Mouse (Mus musculus) right cerebral cortex, adult 2 months (tissue): ENCODE results near the gene Plekhb2.

ENCODE experiments used
- DNase-seq, 2 experiments: peaks; one replicate each; pipeline ENCODE4 v3.0.0; 2021 to 2022; ENCODE audit warnings: low spot score in 2 of 2

Gene Plekhb2

DNA sequence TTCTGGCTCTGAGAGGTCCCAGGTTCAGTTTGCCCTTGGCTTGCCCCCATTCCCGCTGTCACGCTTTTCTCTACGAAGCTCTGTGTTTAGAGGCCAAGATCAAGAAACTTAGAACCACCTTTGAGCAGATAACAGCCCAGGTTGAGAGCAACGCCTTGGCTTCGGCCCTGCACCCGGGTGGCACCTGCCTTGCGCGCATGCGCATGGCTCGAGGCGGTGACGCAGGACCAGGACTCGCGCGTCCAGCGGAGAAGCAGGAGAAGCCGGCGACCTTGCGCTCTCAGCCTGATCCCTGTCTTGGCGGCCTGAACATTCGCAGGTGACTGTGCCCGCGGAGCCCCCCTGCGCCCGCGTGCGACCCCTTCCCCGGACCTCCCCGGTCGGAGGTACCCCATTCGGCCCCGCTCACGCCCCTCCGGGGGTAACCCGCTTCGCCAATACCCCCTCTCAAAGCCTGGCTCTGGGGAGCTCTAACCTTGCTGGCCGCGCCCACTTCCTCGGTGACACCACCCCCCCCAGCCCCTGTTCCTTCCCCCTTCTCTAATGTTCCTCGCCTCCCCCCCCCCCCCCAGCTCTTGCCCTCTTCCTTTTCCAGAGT, at the start of gene Plekhb2:
Gene Plekhb2, plus strand, starts transcription at position 232 of the 598 bp plus-strand sequence.
- DNase-seq, result peak; percentile 86 to 88

DNA sequence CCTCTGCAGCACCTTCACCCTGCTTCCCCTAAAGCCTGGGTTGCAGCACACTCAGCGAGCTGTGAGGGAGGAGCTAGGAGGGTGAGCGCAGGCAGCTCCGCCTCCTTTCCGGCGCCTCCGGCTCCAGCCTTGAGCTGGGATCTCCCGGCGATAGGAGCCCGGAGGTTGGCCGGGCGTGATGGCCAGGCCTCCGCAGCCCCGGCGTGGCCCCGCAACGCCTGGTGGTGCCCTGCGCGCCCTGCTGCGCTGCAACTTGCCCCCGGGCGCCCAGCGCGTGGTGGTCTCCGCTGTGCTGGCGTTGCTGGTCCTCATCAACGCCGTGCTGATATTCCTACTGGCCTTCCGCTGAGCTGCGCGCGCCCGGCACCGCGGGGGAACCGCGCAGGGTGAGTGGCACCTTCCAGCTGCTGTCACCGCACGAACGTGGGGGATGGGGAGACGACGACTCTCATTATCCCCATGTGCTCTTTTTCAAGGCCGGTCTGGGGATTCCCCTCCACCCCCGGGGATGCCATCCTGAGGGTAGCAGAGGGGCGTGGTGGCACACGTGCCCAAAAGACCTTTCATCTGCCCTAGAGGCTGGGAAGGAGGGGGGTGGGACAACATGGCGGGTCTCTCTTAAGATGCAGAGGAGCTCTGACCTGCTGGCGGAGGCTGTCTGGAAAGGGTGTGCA, 48.0 kb upstream of the Plekhb2 start:
- peak in 1 of 2 experiments; percentile 70 for DNase-seq

DNA sequence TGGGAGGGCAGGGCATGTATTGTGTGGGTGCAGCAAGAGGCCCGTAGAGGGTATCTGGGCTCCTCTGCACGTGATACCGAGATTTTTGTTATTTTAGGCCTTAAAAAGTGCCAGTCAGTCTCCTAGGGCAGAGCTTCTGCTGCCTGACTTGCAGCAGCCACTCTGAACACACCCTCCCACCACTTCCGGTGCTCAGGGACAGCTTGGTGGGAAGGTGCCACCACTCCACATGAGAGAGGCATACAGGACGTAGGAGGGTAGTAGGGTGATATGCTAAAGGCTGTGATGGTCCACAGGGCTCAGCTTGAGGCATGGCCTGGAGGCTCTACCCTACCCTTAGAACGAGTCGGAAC, 47.5 kb upstream of the Plekhb2 start:
- peak; percentile 78 to 81 for DNase-seq

DNA sequence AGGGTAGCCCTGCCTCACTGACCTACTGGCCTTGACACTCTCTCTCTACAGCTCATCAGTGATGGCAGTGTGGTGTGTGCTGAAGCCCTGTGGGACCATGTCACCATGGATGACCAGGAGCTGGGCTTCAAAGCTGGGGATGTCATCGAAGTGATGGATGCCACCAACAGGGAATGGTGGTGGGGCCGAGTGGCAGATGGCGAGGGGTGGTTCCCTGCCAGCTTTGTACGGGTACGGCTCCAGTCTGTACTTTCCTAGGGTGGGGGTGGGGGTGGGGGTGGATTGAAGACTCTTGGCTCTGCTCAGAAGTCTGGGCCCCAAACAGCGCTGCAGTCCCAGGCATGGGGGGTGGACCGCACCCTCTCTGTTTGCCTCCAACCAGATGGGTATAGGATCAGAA, 44.9 kb upstream of the Plekhb2 start:
- peak in 1 of 2 experiments; percentile 2 for DNase-seq

DNA sequence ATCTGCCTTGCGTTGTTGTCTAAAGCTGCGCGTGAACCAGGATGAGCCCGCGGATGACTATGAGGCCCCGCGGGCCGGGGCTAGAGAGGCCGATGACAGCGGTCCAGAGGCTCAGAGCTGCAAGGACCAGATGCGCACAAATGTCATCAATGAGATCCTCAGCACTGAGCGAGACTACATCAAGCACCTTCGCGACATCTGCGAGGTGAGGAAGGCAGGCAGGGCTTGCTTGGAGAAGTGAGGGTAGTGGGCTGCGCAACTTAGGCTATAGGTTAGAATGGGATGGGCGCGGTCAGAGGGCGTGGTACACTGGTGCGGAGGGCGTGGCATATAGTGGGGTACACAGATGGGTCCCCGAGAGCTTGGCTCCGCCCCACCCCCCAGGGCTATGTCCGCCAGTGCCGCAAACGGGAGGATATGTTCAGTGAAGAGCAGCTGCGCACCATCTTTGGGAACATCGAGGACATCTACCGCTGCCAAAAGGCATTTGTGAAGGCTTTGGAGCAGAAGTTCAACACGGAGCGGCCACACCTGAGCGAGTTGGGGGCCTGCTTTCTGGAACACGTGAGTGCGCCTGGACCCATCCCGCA, 43.8 kb upstream of the Plekhb2 start:
- DNase-seq, result no peak

DNA sequence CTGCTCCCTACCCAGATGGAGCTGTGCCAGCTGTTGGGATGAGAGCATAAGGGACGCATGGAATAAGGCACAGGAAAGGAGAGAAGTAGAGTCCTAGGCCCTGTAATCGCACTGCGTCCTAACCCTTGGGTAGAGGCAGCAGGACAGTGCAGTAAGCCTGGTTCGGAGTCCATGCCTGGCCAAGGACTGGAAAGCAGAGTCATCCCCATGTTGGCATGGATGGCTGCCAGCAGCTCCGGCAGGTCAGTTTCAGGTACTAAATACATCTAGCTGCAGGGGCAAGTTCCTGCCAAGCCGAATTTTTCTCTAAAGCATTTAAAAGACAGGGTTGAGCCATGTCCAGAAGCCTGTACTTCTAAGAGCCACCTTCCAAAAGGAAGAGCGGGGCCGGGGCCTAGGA, 41.3 kb upstream of the Plekhb2 start:
- DNase-seq, result no peak

DNA sequence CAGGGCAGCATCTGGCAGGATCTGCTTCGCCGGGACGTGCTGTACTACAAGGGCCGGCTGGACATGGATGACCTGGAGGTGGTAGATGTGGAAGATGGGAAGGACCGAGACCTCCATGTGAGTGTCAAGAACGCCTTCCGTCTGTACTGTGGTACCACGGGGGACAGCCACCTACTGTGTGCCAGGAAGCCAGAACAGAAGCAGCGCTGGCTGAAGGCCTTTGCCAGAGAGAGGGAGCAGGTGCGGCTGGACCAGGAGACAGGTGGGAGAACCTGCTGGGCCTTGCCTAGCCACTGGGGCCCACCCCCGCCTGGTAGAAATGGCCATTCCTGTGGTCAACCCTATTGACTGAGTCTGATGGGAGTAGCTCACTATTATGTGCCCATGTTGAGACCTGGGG, 39.5 kb upstream of the Plekhb2 start:
- no peak for DNase-seq

DNA sequence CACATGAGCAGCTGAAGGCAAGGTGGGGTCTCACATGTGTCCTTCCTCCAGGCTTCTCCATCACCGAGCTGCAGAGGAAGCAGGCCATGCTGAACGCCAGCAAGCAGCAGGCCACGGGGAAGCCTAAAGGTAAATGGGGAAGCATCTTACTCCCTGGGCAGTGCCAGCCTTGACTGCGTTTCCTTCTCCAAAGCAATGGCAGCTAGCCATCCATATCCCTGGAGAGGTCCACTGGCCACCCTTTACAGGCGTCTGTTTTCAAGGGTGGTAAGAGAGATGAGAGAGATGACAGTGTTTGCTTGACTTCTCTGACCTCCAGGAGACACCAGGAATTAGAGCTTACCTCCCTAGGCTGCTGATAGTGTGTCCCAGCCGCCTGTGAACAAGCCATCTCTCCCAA, 38.7 kb upstream of the Plekhb2 start:
- DNase-seq, result no peak

DNA sequence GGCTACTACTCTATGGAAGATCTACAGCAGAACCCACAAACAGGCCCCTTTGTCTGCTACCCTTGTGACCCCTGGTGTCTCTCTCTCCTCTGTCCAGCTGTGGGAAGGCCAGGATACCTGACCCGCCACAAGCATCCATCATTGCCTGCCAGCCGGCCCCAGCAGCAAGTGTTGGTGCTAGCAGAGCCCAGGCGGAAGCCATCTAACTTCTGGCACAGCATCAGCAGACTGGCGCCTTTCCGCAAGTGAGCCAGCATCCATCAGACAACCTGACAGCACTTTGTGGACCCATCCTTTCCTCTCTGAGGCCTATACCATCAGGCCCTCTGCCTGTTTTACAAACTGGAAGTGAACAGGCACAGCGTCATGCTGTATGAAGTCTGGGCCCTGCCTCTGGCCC, 38.2 kb upstream of the Plekhb2 start:
- no peak for DNase-seq

DNA sequence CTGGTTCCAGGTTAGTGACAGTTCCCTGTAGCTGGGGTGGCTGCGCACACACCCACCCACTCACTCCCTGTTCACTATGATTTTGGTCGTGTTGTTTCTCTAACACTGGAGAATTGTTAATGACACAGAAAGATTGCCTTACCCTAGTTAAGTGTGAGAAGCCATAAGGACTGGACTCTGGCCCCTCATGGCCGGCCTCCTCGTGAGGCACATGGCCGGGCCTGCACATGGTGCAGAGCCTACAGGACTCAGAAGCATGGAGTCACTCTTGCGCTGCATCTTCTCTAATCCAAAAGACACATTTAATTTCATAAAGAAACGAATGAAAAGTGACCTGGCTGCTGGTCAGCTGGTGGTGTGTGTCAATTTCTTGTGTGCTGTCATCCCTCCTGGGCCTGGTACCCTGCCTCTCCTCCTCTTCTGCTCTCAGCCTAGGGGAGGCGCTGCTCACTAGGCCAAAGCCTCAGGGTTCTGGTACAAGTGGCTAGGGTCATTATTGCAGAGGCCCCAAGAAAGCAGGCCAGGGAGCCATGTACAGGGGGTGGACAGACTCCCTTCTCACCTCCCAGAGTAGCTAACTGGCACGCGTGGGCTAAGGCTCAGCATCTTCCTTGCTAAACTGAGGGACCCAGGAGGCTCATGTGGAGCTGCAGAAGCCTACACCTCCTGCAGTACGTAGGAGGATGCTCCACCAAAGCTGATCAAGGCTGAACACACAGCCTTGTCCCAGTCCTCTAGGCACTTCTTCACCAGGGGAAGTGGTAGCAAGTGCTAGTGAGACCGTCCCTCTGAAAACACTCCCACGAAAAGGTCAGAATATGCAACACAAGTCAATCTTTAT, 37.1 kb upstream of the Plekhb2 start:
- DNase-seq, result no peak

DNA sequence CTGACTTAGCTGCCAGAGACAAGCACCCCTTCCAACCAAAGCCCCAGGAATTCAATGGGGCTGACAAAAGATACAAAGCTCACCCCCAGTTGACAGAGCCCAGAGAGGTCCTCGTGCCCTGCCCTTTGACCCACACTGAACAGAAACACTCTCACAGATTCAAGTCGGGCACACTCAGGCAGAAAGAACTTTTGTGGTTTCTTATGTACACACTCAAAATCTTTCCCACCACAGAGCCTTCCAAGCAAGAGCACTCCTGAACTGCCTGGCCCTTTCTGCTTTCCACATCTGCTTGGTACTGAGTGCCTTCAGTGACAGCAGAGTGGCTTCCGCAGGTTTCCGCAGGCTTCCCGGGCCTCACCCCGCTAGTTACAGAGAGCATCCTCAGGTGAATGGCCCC, 33.9 kb upstream of the Plekhb2 start:
- no peak for DNase-seq

DNA sequence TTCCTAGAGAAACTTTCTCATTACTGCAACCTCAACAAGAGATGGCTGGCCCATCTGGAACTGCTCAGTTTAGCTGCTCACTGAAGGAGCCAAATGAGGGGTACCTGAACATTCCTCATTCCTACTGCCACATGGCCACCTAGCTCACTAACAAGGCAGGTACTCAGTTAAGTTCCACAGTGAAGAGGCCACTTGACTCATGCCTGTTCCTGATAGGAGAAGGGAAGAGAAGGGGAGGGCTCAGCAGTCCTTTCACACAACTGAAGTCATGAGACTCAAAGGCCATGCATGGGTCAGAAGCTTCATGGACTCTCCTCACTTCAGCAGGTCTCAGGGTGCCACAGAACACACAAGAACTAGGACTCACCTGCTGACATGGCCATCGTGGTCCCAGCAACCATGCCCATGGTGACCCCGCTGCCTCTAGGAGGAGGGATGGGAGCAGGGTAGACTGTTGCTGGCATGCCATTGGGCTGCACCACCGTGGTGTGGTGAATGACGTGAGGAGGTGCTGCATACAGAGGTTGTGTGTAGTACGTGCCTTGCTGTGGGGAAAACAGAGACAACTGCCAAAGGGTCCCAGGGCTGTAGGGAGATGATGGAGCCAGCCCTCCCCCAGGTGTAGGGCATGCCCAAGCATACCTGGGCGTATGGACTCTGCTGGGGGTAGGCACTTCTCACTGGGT, 30.4 kb upstream of the Plekhb2 start:
- DNase-seq, result no peak

DNA sequence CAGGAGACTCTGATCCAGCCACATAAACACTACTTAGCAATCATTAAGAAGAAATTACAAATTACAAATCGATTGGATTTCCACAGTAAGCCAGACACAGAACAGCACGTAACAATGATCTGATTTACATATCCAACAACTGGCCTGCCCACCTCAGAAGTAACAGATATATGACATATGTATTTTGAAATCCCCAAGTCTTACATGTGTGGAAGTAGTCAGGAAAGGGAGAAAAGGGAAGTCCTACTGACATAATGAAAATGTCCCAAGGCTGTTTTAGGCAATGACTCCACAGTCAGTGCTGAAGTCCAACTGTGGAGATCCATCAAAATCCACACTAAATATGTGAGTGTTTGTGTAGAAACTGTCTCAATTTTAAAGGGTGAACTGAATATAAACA, 28.4 kb upstream of the Plekhb2 start:
- no peak for DNase-seq

DNA sequence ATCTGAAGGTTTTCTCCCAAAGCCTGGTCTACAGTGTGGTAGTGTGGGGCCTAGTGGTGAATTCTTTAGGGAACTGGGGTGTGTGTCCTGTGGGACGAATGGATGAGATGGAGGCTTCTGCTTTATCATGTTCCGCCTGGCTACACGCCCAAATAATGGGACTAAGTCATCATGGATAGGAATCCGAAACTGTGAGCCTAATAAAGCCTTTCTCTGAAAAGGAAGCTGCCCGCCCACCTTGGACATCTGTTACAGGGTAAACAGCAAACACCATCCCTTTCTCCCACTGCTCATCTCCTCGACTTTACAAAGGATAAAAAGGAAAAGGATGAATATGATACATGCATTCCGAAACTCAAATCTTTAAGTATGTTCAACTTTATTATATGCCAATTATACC, 27.8 kb upstream of the Plekhb2 start:
- DNase-seq, result peak in 1 of 2 experiments; percentile 59

DNA sequence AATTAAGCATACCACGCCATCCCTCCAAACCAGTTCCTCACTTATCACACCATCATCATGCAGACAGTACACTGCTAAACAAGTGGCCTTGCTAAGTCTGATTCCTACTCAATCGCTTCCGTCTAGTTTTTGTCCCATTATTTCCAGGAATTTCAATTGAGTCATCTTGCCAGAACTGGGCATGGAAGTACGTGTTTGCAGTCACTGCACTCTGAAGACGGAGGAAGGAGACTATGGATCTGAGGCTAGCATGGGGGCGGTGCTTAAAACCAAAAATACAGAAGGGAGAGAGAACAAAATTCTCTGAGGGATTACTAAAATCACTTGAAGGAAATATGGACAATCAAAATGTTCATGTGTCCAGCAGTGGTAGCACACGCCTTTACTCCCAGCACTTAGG, 27.0 kb upstream of the Plekhb2 start:
- no peak for DNase-seq

DNA sequence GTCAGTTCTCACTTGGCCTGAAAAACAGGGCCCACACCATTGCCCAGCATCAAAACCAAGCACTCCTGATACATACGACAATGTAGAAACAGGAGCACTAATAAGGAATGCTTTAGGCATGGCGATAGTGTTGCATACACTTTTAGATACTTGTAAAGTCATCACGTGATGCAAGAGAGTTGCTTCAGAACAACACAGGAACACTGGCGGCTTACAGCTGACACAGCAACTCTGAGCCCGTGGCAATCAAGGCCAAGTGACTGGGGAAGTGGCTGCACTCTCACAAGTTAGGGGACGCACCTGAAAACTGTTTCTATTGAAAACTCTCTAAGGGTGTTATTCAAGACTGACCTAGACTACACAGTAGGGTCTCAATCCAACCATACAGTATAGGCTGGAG, 26.4 kb upstream of the Plekhb2 start:
- no peak for DNase-seq

DNA sequence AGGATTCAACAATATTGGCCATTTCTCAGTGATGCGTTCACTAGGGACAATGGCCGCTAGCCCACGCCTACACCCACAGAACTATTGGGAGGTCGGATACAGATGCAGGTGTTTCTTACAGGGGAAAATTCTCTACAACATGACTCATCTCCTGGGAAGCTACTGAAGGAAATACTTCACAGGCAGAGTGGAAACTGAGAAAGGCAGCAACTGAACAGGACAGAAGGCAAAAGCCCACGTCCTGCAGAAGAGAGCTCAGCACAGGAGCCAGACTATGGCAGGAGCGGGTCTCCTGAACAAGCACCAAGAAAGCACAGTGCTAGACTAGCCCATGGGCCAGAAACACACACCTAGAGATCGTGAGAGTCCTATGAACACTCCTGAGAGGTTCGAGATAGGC, 25.6 kb upstream of the Plekhb2 start:
- DNase-seq, result no peak

DNA sequence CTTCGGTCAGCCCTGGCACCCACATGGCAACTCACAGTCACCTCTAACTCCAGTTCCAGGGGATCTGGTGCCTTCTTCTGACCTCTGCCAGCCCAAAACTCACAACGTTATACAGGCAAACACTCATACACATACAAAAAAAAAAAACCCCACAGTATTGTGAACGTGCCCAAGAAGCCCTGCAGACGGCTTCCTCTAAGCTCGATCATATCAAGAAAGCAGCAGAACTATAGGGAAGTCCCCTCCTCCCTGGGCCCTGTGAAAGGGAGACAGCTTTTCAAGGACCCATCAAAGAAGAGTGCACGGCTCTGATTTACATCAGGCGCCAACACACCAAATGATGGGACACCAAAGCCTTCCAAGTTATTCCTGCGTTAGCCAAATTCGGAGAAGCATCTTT, 23.9 kb upstream of the Plekhb2 start:
- DNase-seq, result no peak

DNA sequence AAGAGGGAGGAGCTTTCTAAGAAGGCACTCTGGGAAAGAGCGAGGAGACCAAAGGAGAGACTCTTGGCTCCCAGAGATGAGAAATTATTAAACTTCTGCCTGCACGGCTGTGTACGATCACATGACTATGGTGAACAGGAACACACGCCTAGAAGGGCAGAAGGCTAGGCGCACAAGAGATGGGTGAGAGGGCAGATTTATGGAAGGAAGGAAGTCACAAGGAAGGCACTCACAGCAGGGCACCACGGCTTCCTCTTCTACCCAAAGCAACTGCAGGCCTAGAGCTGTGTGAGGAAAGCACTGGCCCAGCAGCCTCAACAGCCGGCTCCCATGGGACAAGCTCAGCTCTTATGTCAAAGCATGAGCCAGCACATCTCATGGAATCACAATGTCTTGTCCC, 21.9 kb upstream of the Plekhb2 start:
- DNase-seq, result no peak

DNA sequence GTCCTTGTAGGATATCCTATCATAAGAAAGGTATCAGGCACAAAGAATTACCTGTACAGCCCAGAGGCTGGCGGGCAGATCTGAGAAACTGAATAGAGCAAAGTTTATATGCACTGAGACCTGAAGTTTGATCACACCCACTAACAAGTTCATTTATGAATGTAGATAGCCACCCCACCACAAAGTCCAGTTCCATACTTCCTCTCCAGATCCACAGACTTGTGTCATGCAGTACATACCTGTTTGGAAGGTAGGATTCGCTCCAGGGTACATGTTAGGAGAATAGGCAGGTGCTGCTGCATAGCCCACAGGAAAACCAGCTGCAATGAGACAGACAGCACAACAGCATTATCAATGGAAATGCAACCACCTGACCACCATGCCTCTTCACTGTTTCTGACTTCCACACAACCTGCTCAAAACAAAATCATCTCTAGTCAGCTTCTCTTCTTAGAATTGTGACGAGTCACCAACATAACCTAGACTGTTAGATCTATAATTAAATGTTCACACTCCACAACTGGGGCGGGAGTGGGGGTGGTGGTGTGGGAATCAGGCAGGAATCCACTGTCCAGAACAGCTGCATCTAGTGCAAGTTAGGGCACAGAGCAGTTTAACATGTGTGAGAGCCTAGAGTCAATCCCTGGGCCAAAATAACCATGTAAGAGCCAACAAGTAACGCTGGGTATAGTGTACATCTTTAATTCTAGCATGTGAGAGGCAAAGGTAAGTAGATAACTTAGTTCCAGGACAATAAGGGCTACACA, 21.1 kb upstream of the Plekhb2 start:
- no peak for DNase-seq

DNA sequence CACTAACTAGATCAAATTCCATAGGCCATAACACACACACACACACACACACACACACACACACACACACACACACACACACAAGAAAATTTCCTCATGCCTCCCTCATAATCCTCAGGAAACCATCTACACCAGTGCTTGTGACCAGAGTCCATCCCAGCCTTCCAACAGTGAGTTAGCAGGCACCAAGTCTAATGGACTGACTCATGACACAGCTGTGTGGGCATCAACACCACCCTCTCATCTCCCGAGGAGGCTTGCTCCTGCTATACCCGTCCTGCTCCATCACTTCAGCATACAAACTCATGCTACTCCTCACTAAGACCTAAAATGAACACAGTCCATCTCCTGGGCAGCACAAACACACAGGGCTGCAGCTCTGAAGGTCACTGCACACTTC, 18.8 kb upstream of the Plekhb2 start:
- DNase-seq, result no peak
